Mouse (Mus musculus): ENCODE data around the gene Lacc1. TPM values are rescaled to one million over a fixed set of nuclear protein-coding genes. Genes with fewer than 3 reads are reported as not detected.
"Not testable (repeated sequence)": the region's sequence is repeated elsewhere in the genome, so short reads cannot be mapped to it uniquely, and the experiment has no call there.

Gene Lacc1
- polyA plus RNA-seq, 1 experiment = 5.6 TPM

GRCm38 (mm10) chr14:77032433-77032832 is 4.3 kb downstream of the Lacc1 start:
- 62% methylated on average over 5 of the region's 5 CpGs for WGBS
- Histone ChIP-seq H3K4me3 (replicated peaks; ENCODE audit: extremely low read depth, low read depth, low read length) (no peak overlapping the region), H3K4me1 (ENCODE audit: control insufficient read depth, insufficient read depth, low read length) (peaks cover 2% of the 10 kb centered on the region)
- no peak for DNase-seq
- TF ChIP-seq POLR2A (IDR thresholded peaks at IDR 0.05; ENCODE audit: borderline replicate concordance, extremely low read depth, low read depth, low read length) = no peak
- TF ChIP-seq CTCF (IDR thresholded peaks at IDR 0.05; ENCODE audit: insufficient read depth, low read length) = no peak

- Histone ChIP-seq H3K4me3 (replicated peaks; ENCODE audit: extremely low read depth, low read depth, low read length) (no peak overlapping the region), H3K4me1 (ENCODE audit: control insufficient read depth, insufficient read depth, low read length) (peaks cover 2% of the 10 kb centered on the region; the same call in 1 of the 2 replicates)
- no peak for TF ChIP-seq CTCF (IDR thresholded peaks at IDR 0.05; ENCODE audit: insufficient read depth, low read length)
- no peak for DNase-seq
- WGBS = 85% methylated on average over 5 of the region's 5 CpGs
Observed at GRCm38 (mm10) chr14:77030808-77031207, 5.9 kb downstream of the Lacc1 start.

GRCm38 (mm10) chr14:77029319-77030054 is 7.2 kb downstream of the Lacc1 start:
- no peak overlapping the region for H3K4me3 ChIP-seq (replicated peaks; ENCODE audit: extremely low read depth, low read depth, low read length)
- TF ChIP-seq POLR2A (IDR thresholded peaks at IDR 0.05; ENCODE audit: borderline replicate concordance, extremely low read depth, low read depth, low read length) (no peak), CTCF (IDR thresholded peaks at IDR 0.05; ENCODE audit: insufficient read depth, low read length) (no peak)
- H3K4me1 ChIP-seq (ENCODE audit: control insufficient read depth, insufficient read depth, low read length) = no peaks in the 10 kb centered on the region
- WGBS = 56% methylated on average over 5 of the region's 5 CpGs
- no peak for DNase-seq

- Histone ChIP-seq H3K4me3 (replicated peaks; ENCODE audit: extremely low read depth, low read depth, low read length) (no peak overlapping the region), H3K4me1 (ENCODE audit: control insufficient read depth, insufficient read depth, low read length) (no peaks in the 10 kb centered on the region)
- DNase-seq = no peak
- WGBS = 91% methylated on average over 3 of the region's 3 CpGs
- TF ChIP-seq CTCF (IDR thresholded peaks at IDR 0.05; ENCODE audit: insufficient read depth, low read length) (no peak), POLR2A (IDR thresholded peaks at IDR 0.05; ENCODE audit: borderline replicate concordance, extremely low read depth, low read depth, low read length) (no peak)
Observed at GRCm38 (mm10) chr14:77024499-77024898, 12.2 kb downstream of the Lacc1 start.

GRCm38 (mm10) chr14:77017211-77017610 is 19.5 kb downstream of the Lacc1 start:
- Histone ChIP-seq H3K4me3 (replicated peaks; ENCODE audit: extremely low read depth, low read depth, low read length) (no peak overlapping the region), H3K4me1 (ENCODE audit: control insufficient read depth, insufficient read depth, low read length) (no peaks in the 10 kb centered on the region)
- 52% methylated on average over 6 of the region's 6 CpGs for WGBS
- no peak for TF ChIP-seq POLR2A (IDR thresholded peaks at IDR 0.05; ENCODE audit: borderline replicate concordance, extremely low read depth, low read depth, low read length)
- DNase-seq = no peak

- DNase-seq; H3K4me3 ChIP-seq (replicated peaks; ENCODE audit: extremely low read depth, low read depth, low read length); H3K4me1 ChIP-seq (ENCODE audit: control insufficient read depth, insufficient read depth, low read length): not testable (repeated sequence)
- 49% methylated on average over 12 of the region's 12 CpGs for WGBS
Observed at GRCm38 (mm10) chr14:77016783-77017182, 19.9 kb downstream of the Lacc1 start.

- DNase-seq = peak; percentile 62
- no peaks in the 10 kb centered on the region for H3K4me1 ChIP-seq (ENCODE audit: control insufficient read depth, insufficient read depth, low read length)
- no peak overlapping the region for H3K4me3 ChIP-seq (replicated peaks; ENCODE audit: extremely low read depth, low read depth, low read length)
- TF ChIP-seq POLR2A (IDR thresholded peaks at IDR 0.05; ENCODE audit: borderline replicate concordance, extremely low read depth, low read depth, low read length) = no peak
- TF ChIP-seq CTCF (IDR thresholded peaks at IDR 0.05; ENCODE audit: insufficient read depth, low read length) = peak; percentile 63
- 7% methylated on average over 3 of the region's 3 CpGs for WGBS
Observed at GRCm38 (mm10) chr14:77011804-77012203, 24.9 kb downstream of the Lacc1 start.

- Histone ChIP-seq H3K4me1 (ENCODE audit: control insufficient read depth, insufficient read depth, low read length) (no peaks in the 10 kb centered on the region), H3K4me3 (replicated peaks; ENCODE audit: extremely low read depth, low read depth, low read length) (no peak overlapping the region)
- peak; percentile 59 for DNase-seq
- 8% methylated on average over 3 of the region's 3 CpGs for WGBS
- TF ChIP-seq POLR2A (IDR thresholded peaks at IDR 0.05; ENCODE audit: borderline replicate concordance, extremely low read depth, low read depth, low read length) (no peak), CTCF (IDR thresholded peaks at IDR 0.05; ENCODE audit: insufficient read depth, low read length) (peak; percentile 37)
Observed at GRCm38 (mm10) chr14:77008238-77008637, 28.5 kb downstream of the Lacc1 start.

GRCm38 (mm10) chr14:77005566-77005965 is 31.1 kb downstream of the Lacc1 start:
- Histone ChIP-seq H3K4me1 (ENCODE audit: control insufficient read depth, insufficient read depth, low read length) (no peaks in the 10 kb centered on the region), H3K4me3 (replicated peaks; ENCODE audit: extremely low read depth, low read depth, low read length) (no peak overlapping the region)
- 57% methylated on average over 5 of the region's 5 CpGs for WGBS
- TF ChIP-seq CTCF (IDR thresholded peaks at IDR 0.05; ENCODE audit: insufficient read depth, low read length) (no peak), POLR2A (IDR thresholded peaks at IDR 0.05; ENCODE audit: borderline replicate concordance, extremely low read depth, low read depth, low read length) (no peak)
- DNase-seq = no peak

- H3K4me1 ChIP-seq (ENCODE audit: control insufficient read depth, insufficient read depth, low read length) = no peaks in the 10 kb centered on the region
- WGBS = 47% methylated on average over 8 of the region's 8 CpGs
- no peak overlapping the region for H3K4me3 ChIP-seq (replicated peaks; ENCODE audit: extremely low read depth, low read depth, low read length)
- DNase-seq = no peak
- TF ChIP-seq POLR2A (IDR thresholded peaks at IDR 0.05; ENCODE audit: borderline replicate concordance, extremely low read depth, low read depth, low read length) (no peak), CTCF (IDR thresholded peaks at IDR 0.05; ENCODE audit: insufficient read depth, low read length) (no peak)
Observed at GRCm38 (mm10) chr14:77004740-77005139, 32.0 kb downstream of the Lacc1 start.

GRCm38 (mm10) chr14:76990351-76990750 is 46.4 kb downstream of the Lacc1 start:
- WGBS = 79% methylated on average over 2 of the region's 2 CpGs
- H3K4me1 ChIP-seq (ENCODE audit: control insufficient read depth, insufficient read depth, low read length); H3K4me3 ChIP-seq (replicated peaks; ENCODE audit: extremely low read depth, low read depth, low read length); DNase-seq: not testable (repeated sequence)

Data from lung, adult 2 months (tissue).